Mouse (Mus musculus) cerebellum, adult 9-11 months (tissue): ENCODE results near the gene Tmprss6.

ENCODE experiments used
- DNase-seq: peaks from one replicate; pipeline ENCODE4 v3.0.0; 2022

The Tmprss6 gene

GRCm38 (mm10) chr15:78468379-78468937, at the start of gene Tmprss6:
Gene Tmprss6, minus strand, starts transcription at chr15:78468634.
- DNase-seq: no peak

GRCm38 (mm10) chr15:78518221-78518620, 49.8 kb upstream of the Tmprss6 start:
- DNase-seq: no peak

- no peak for DNase-seq
Observed at GRCm38 (mm10) chr15:78515759-78516158, 47.3 kb upstream of the Tmprss6 start.

GRCm38 (mm10) chr15:78514393-78515146, 46.1 kb upstream of the Tmprss6 start:
- peak; percentile 76 for DNase-seq

- no peak for DNase-seq
Observed at GRCm38 (mm10) chr15:78513019-78513418, 44.6 kb upstream of the Tmprss6 start.

- DNase-seq: no peak
Observed at GRCm38 (mm10) chr15:78511951-78512350, 43.5 kb upstream of the Tmprss6 start.

GRCm38 (mm10) chr15:78510736-78511135, 42.3 kb upstream of the Tmprss6 start:
- DNase-seq: no peak

- DNase-seq: no peak
Observed at GRCm38 (mm10) chr15:78510121-78510576, 41.7 kb upstream of the Tmprss6 start.

GRCm38 (mm10) chr15:78509297-78509899, 41.0 kb upstream of the Tmprss6 start:
- DNase-seq: no peak

GRCm38 (mm10) chr15:78508443-78508842, 40.0 kb upstream of the Tmprss6 start:
- DNase-seq: no peak

- no peak for DNase-seq
Observed at GRCm38 (mm10) chr15:78505541-78505940, 37.1 kb upstream of the Tmprss6 start.

GRCm38 (mm10) chr15:78504816-78505215, 36.4 kb upstream of the Tmprss6 start:
- no peak for DNase-seq

GRCm38 (mm10) chr15:78504013-78504412, 35.6 kb upstream of the Tmprss6 start:
- DNase-seq: no peak

- DNase-seq: no peak
Observed at GRCm38 (mm10) chr15:78502437-78503132, 34.2 kb upstream of the Tmprss6 start.

GRCm38 (mm10) chr15:78494968-78495406, 26.6 kb upstream of the Tmprss6 start, which contains the start of gene Il2rb:
Gene Il2rb, minus strand, starts transcription at chr15:78495271.
- no peak for DNase-seq

GRCm38 (mm10) chr15:78493401-78494010, 25.1 kb upstream of the Tmprss6 start:
- DNase-seq: no peak

GRCm38 (mm10) chr15:78491301-78491700, 22.9 kb upstream of the Tmprss6 start:
- peak; percentile 62 for DNase-seq

GRCm38 (mm10) chr15:78489906-78490305, 21.5 kb upstream of the Tmprss6 start:
- DNase-seq: no peak

- DNase-seq: peak; percentile 76
Observed at GRCm38 (mm10) chr15:78489248-78489647, 20.8 kb upstream of the Tmprss6 start.

GRCm38 (mm10) chr15:78487066-78487465, 18.6 kb upstream of the Tmprss6 start:
- DNase-seq: no peak

- DNase-seq: peak; percentile 37
Observed at GRCm38 (mm10) chr15:78486564-78486963, 18.1 kb upstream of the Tmprss6 start.

- DNase-seq: peak; percentile 88
Observed at GRCm38 (mm10) chr15:78483311-78483710, 14.9 kb upstream of the Tmprss6 start.

- peak; percentile 46 for DNase-seq
Observed at GRCm38 (mm10) chr15:78482518-78482917, 14.1 kb upstream of the Tmprss6 start.
